Comparison of ENCODE assay signal across 8 mouse cellular contexts in the genomic region with DNA sequence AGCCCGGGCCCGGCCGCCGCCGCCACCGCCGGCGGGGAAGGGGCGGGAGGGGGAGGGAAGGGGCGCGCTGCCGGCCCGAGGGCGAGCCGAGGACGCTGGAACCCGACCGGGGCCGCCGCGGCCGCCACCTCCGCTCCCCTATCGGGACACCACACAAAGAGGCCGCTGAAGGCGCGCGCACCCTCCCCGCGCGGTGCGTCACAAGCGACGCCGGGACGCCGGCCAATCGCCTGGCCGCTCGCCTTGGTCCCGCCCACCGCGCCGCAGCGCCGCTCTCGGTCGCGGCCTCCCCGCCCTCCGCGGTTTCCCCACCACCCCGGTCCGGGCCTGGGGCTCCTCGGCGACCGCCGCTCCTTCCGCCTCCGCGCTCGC. TPM values are rescaled to one million over a fixed set of nuclear protein-coding genes. Genes with fewer than 3 reads are reported as not detected.
DNase-seq lines count a peak whose midpoint lies in the region; ATAC-seq and TF ChIP-seq lines count a peak whose summit lies in the region.

Hnrnpa0 (minus strand) TSS at position 161 of the 372 bp plus-strand sequence.

- no peak for TF ChIP-seq CTCF in cortical plate, adult 2 months (IDR thresholded peaks at IDR 0.05; ENCODE audit: extremely low read depth, insufficient read depth, low read length)

- 0 out of 2 replicates have a peak, but pooled peaks cover 2% of the 10 kb centered on the region for H3K4me1 ChIP-seq in cortical plate, adult 2 months (ENCODE audit: control insufficient read depth, insufficient read depth, low read length)

- DNase-seq in adipocyte (ENCODE audit: low spot score): peak; percentile 88
- peak; percentile 99 for DNase-seq in gastrocnemius, postnatal 10 days
- peak; percentile 95 for DNase-seq in induced T-regulatory cell, adult 2 months (ENCODE audit: low read depth)
- DNase-seq in left cerebral cortex, adult 8-10 months (ENCODE audit: low spot score in 2 of 2): peak; percentile 90 to 92
- peak; percentile 94 for DNase-seq in right cerebral cortex, adult 18-20 months
- no peak for DNase-seq in urinary bladder, adult 2 months (ENCODE audit: low spot score)

- H3K4me3 ChIP-seq in cortical plate, adult 2 months (ENCODE audit: insufficient read depth, low read length): peak within 1 kb of the TSS; percentile 84

- peak within 1 kb of the TSS; percentile 99 for H3K27ac ChIP-seq in cortical plate, adult 2 months (ENCODE audit: insufficient read depth, low read length)

- peak; percentile 29; the same call in 1 of the 2 replicates for TF ChIP-seq POLR2A in cortical plate, adult 2 months (IDR thresholded peaks at IDR 0.05; ENCODE audit: extremely low read depth, insufficient read depth, low read length)

- peak; percentile 81 for ATAC-seq in megakaryocyte, adult 5-6 weeks (ENCODE audit: poor library complexity, severe bottlenecking)

RNA-seq across cellular contexts. Expression of gene Hnrnpa0, which starts in this region (rescaled TPM):
- 78.4 TPM in 2 replicates for polyA plus RNA-seq in cortical plate, adult 2 months (2012; rRNA removed)
- total RNA-seq in gastrocnemius, postnatal 10 days (2021): 10 to 100 TPM; 90.3 to 91.7 TPM
- total RNA-seq in left cerebral cortex, adult 8-10 months (2022): 100 to 1,000 TPM; 113 to 127 (median 121) TPM
- 68.3 and 78.2 TPM in 2 replicates for total RNA-seq in megakaryocyte, adult 5-6 weeks (2015)
- 44.4 and 46.5 TPM in 2 replicates for total RNA-seq in megakaryocyte, adult 5-6 weeks (2017)
- polyA plus RNA-seq in urinary bladder, adult 2 months (2012; rRNA removed): 77.7 and 79.7 TPM in 2 replicates
